ENCODE assay signal across 11 mouse cellular contexts in genomic region chr10:80736731-80737130, GRCm38 (mm10). TPM values are rescaled to one million over a fixed set of nuclear protein-coding genes. Genes with fewer than 3 reads are reported as not detected.
DNase-seq lines count a peak whose midpoint lies in the region; ATAC-seq lines count a peak whose summit lies in the region.
"Had no signal": no experiment of that assay in that cellular context is flagged by ENCODE, and none has a peak within 500 bp of the region (broad histone marks: within the 10 kb centered on the region; RNA-seq: fewer than 3 reads in every experiment).

No protein-coding gene starts in this region.

- 74% methylated on average over 5 of the region's 5 CpGs for WGBS in hindbrain, embryonic 14.5 days
- 82% methylated on average over 5 of the region's 5 CpGs for WGBS in hindbrain, embryonic 12.5 days
- 62% methylated on average over 5 of the region's 5 CpGs for WGBS in liver, embryonic 11.5 days

- H3K27ac ChIP-seq in hindbrain, embryonic 14.5 days = 0 out of 2 replicates have a peak overlapping the region, but pooled peaks have one; percentile 12
- no peak overlapping the region for H3K27ac ChIP-seq in hindbrain, embryonic 12.5 days
- H3K27ac ChIP-seq in liver, embryonic 11.5 days (ENCODE audit: low read depth, low read length) = no peak overlapping the region

- DNase-seq in adrenal gland, adult (ENCODE audit: inconsistent age in 2 of 2, low spot score in 1 of 2) = peak; percentile 63 to 82
- DNase-seq in adrenal gland, postnatal 4 days (ENCODE audit: low spot score in 2 of 2) = no peak
- no peak for DNase-seq in hindbrain, embryonic 14.5 days (ENCODE audit: low spot score)
- peak; percentile 61 to 71 for DNase-seq in cerebellum, adult 18-20 months
- DNase-seq in liver, embryonic 11.5 days (ENCODE audit: low spot score) = no peak
- no peak for DNase-seq in kidney, postnatal 10 days
- DNase-seq in Muller cell, postnatal 12 days (ENCODE audit: inconsistent ontology term) = no peak
- DNase-seq: heart, postnatal 36 days; thymus, postnatal 14 days had no signal

- no peak overlapping the region; the same call in 1 of the 2 replicates for H3K9ac ChIP-seq in hindbrain, embryonic 14.5 days
- no peak overlapping the region for H3K9ac ChIP-seq in hindbrain, embryonic 12.5 days
- 0 out of 2 replicates have a peak overlapping the region, but pooled peaks have one; percentile 5 for H3K9ac ChIP-seq in liver, embryonic 11.5 days (ENCODE audit: low read depth, low read length)

- no peak for ATAC-seq in hindbrain, embryonic 14.5 days (ENCODE audit: low FRiP score)
- ATAC-seq in hindbrain, embryonic 12.5 days (ENCODE audit: low FRiP score) = no peak
- ATAC-seq in liver, embryonic 11.5 days (replicated peaks; ENCODE audit: low FRiP score) = no peak

- H3K9me3 ChIP-seq in hindbrain, embryonic 14.5 days (ENCODE audit: control insufficient read depth, low read length) = no peaks in the 10 kb centered on the region
- H3K9me3 ChIP-seq in hindbrain, embryonic 12.5 days (replicated peaks) = no peaks in the 10 kb centered on the region
- H3K9me3 ChIP-seq in liver, embryonic 11.5 days (ENCODE audit: control insufficient read depth, low read length) = no peaks in the 10 kb centered on the region
- H3K9me3 ChIP-seq: G1E had no signal

- no peak overlapping the region for H3K4me3 ChIP-seq in hindbrain, embryonic 14.5 days (replicated peaks; ENCODE audit: low read length)
- no peak overlapping the region for H3K4me3 ChIP-seq in hindbrain, embryonic 12.5 days
- no peak overlapping the region for H3K4me3 ChIP-seq in liver, embryonic 11.5 days (ENCODE audit: low read depth, low read length)

- peaks cover 32% of the 10 kb centered on the region for H3K36me3 ChIP-seq in hindbrain, embryonic 14.5 days (replicated peaks; ENCODE audit: control insufficient read depth, insufficient read depth)
- H3K36me3 ChIP-seq in hindbrain, embryonic 12.5 days = peaks cover 18% of the 10 kb centered on the region
- H3K36me3 ChIP-seq in liver, embryonic 11.5 days (ENCODE audit: control insufficient read depth, insufficient read depth, low read length) = peaks cover 11% of the 10 kb centered on the region

- H3K4me2 ChIP-seq in hindbrain, embryonic 14.5 days (replicated peaks) = no peak overlapping the region
- H3K4me2 ChIP-seq in hindbrain, embryonic 12.5 days (replicated peaks) = no peak overlapping the region
- H3K4me2 ChIP-seq in liver, embryonic 11.5 days = no peak overlapping the region

- H3K4me1 ChIP-seq in hindbrain, embryonic 14.5 days (replicated peaks; ENCODE audit: control insufficient read depth, insufficient read depth, low read length) = peaks cover 20% of the 10 kb centered on the region
- H3K4me1 ChIP-seq in hindbrain, embryonic 12.5 days = peaks cover 19% of the 10 kb centered on the region
- peaks cover 23% of the 10 kb centered on the region for H3K4me1 ChIP-seq in liver, embryonic 11.5 days (replicated peaks; ENCODE audit: control insufficient read depth, insufficient read depth, low read length)

- no peaks in the 10 kb centered on the region for H3K27me3 ChIP-seq in hindbrain, embryonic 14.5 days (ENCODE audit: control insufficient read depth, insufficient read depth, low read length)
- H3K27me3 ChIP-seq in hindbrain, embryonic 12.5 days = no peaks in the 10 kb centered on the region
- H3K27me3 ChIP-seq in liver, embryonic 11.5 days (replicated peaks; ENCODE audit: control insufficient read depth, insufficient read depth, low read length) = no peaks in the 10 kb centered on the region

RNA-seq across cellular contexts. Expression of gene Ap3d1, which starts 5.3 kb away (rescaled TPM):
- 100 to 1,000 TPM in 1 of 2 experiments, 10 to 100 TPM in 1; 98.9 to 114 TPM for total RNA-seq in adrenal gland, postnatal 4 days (2021)
- 112 and 114 TPM in 2 replicates for polyA plus RNA-seq in hindbrain, embryonic 14.5 days (2014; fragmentation: Nextera tagmentation; extraction: Ambion mirVana)
- 101 TPM in 2 replicates for polyA plus RNA-seq in hindbrain, embryonic 12.5 days (2016; fragmentation: Nextera tagmentation; extraction: Ambion mirVana)
- 53.1 and 53.2 TPM in 2 replicates for polyA plus RNA-seq in liver, embryonic 11.5 days (2014; fragmentation: Nextera tagmentation; extraction: Ambion mirVana)

RNA-seq across cellular contexts. Expression of gene Dot1l, which starts 18.3 kb away (rescaled TPM):
- 10 to 100 TPM; 81.2 to 83.2 TPM for total RNA-seq in adrenal gland, postnatal 4 days (2021)
- polyA plus RNA-seq in hindbrain, embryonic 14.5 days (2014; fragmentation: Nextera tagmentation; extraction: Ambion mirVana) = 22.4 and 23.8 TPM in 2 replicates
- 25.9 and 27.4 TPM in 2 replicates for polyA plus RNA-seq in hindbrain, embryonic 12.5 days (2016; fragmentation: Nextera tagmentation; extraction: Ambion mirVana)
- polyA plus RNA-seq in liver, embryonic 11.5 days (2014; fragmentation: Nextera tagmentation; extraction: Ambion mirVana) = 23.9 and 28.2 TPM in 2 replicates

RNA-seq across cellular contexts. Expression of gene Izumo4, which starts 34.7 kb away (rescaled TPM):
- 10 to 100 TPM; 18.3 to 24.9 TPM for total RNA-seq in adrenal gland, postnatal 4 days (2021)
- polyA plus RNA-seq in hindbrain, embryonic 14.5 days (2014; fragmentation: Nextera tagmentation; extraction: Ambion mirVana) = 20.0 and 20.4 TPM in 2 replicates
- 27.1 and 30.5 TPM in 2 replicates for polyA plus RNA-seq in hindbrain, embryonic 12.5 days (2016; fragmentation: Nextera tagmentation; extraction: Ambion mirVana)
- 5.7 and 6.8 TPM in 2 replicates for polyA plus RNA-seq in liver, embryonic 11.5 days (2014; fragmentation: Nextera tagmentation; extraction: Ambion mirVana)

RNA-seq across cellular contexts. Expression of gene Mob3a, which starts 35.0 kb away (rescaled TPM):
- 10 to 100 TPM; 16.5 to 16.6 TPM for total RNA-seq in adrenal gland, postnatal 4 days (2021)
- 45.3 and 47.1 TPM in 2 replicates for polyA plus RNA-seq in hindbrain, embryonic 14.5 days (2014; fragmentation: Nextera tagmentation; extraction: Ambion mirVana)
- polyA plus RNA-seq in hindbrain, embryonic 12.5 days (2016; fragmentation: Nextera tagmentation; extraction: Ambion mirVana) = 56.5 and 62.9 TPM in 2 replicates
- polyA plus RNA-seq in liver, embryonic 11.5 days (2014; fragmentation: Nextera tagmentation; extraction: Ambion mirVana) = 56.7 and 57.3 TPM in 2 replicates

RNA-seq across cellular contexts. Expression of gene Mknk2, which starts 58.8 kb away (rescaled TPM):
- 100 to 1,000 TPM; 126 to 134 TPM for total RNA-seq in adrenal gland, postnatal 4 days (2021)
- polyA plus RNA-seq in hindbrain, embryonic 14.5 days (2014; fragmentation: Nextera tagmentation; extraction: Ambion mirVana) = 53.8 and 60.2 TPM in 2 replicates
- 88.1 and 90.3 TPM in 2 replicates for polyA plus RNA-seq in hindbrain, embryonic 12.5 days (2016; fragmentation: Nextera tagmentation; extraction: Ambion mirVana)
- polyA plus RNA-seq in liver, embryonic 11.5 days (2014; fragmentation: Nextera tagmentation; extraction: Ambion mirVana) = 124 and 128 TPM in 2 replicates

Comparison
In these comparisons a context has a peak if more than half of its experiments do, and no peak if none do; other contexts are left out.
1. DNase-seq: peak in adrenal gland, adult (2 of 2) and cerebellum, adult 18-20 months (2 of 2); none in adrenal gland, postnatal 4 days (0 of 2), hindbrain, embryonic 14.5 days (single experiment), liver, embryonic 11.5 days (single experiment), kidney, postnatal 10 days (single experiment) and Muller cell, postnatal 12 days (single experiment).